Mouse (Mus musculus) frontal cortex, postnatal 10 days (tissue): ENCODE results near the gene Ptcd2.
A peak's percentile ranks its signal among the peaks of the same experiment; 100 is the strongest.

Source experiments
- DNase-seq, 2 experiments: peaks; one replicate each; pipeline ENCODE4 v3.0.0; 2022; ENCODE audit warnings: low spot score in 2 of 2, mixed read lengths in 1 of 2

The Ptcd2 gene

GRCm38 (mm10) chr13:99305186-99305585 is 39.3 kb downstream of the Ptcd2 start:
- no peak for DNase-seq

DNA sequence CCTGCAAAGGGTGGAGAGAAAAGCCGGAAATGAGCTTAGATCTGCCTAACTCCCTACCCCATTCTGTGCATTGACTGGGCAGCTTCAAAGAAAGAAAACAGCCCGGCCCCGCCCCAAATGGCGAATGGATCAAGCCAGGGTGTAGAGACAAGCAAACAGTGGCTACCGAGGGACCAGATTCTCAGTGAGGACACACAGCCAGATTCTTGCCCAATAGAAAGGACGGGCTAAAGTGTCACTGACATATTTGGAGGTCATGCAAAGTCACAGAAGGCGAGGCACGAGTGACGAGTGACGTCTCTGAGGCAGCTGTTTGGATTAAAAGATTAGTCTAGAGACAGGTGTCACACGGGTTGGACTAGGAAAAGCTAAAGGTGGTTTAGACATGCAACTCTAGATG is 40.1 kb downstream of the Ptcd2 start:
- DNase-seq = no peak

- peak; percentile 34 to 44 for DNase-seq
Measured at GRCm38 (mm10) chr13:99303846-99304245, 40.7 kb downstream of the Ptcd2 start.

GRCm38 (mm10) chr13:99299921-99300320 is 44.6 kb downstream of the Ptcd2 start:
- no peak for DNase-seq

- DNase-seq = no peak
Measured at GRCm38 (mm10) chr13:99294176-99294575, 50.3 kb downstream of the Ptcd2 start.

- no peak for DNase-seq
Measured at GRCm38 (mm10) chr13:99290766-99291165, 53.7 kb downstream of the Ptcd2 start.

DNA sequence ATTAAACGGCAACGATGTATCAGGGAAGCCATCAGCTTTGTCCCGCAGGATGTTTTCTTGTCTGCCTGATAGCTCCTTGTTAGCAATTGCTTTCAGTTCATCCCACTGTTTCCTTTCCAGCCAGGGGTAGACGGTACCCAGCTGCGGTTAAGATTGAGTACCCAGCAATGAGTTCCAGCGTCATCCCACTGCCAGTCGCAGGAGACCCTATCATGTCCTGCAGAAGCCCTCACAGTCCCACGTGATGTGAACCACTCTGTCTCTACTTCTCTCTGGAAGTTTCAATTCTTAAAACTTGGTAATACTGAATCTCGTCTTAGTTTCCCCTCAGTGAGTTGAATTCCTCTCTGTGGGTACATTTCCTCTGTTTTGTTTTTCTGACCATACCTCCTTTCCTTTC is 56.7 kb downstream of the Ptcd2 start:
- DNase-seq = no peak

DNA sequence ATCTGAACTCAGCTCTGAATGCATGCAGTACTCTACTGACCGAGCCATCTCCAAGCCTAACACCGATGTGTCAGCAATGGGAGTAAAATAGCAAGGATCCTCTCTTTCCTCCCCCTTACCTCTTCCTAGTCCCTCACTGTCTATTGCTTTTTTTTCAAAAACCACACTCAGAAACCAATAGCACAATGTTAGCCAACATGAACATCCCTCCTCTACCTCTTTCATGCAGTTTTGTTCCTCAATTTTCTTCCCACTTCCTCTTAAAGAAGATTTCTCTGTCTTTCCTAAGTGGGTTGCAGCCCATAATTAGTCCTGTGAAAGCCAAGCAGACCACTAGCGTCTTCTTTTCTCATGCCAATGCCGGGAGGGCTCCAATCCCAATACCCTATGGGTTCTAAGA is 57.3 kb downstream of the Ptcd2 start:
- no peak for DNase-seq

GRCm38 (mm10) chr13:99285241-99285640 is 59.3 kb downstream of the Ptcd2 start:
- no peak for DNase-seq

DNA sequence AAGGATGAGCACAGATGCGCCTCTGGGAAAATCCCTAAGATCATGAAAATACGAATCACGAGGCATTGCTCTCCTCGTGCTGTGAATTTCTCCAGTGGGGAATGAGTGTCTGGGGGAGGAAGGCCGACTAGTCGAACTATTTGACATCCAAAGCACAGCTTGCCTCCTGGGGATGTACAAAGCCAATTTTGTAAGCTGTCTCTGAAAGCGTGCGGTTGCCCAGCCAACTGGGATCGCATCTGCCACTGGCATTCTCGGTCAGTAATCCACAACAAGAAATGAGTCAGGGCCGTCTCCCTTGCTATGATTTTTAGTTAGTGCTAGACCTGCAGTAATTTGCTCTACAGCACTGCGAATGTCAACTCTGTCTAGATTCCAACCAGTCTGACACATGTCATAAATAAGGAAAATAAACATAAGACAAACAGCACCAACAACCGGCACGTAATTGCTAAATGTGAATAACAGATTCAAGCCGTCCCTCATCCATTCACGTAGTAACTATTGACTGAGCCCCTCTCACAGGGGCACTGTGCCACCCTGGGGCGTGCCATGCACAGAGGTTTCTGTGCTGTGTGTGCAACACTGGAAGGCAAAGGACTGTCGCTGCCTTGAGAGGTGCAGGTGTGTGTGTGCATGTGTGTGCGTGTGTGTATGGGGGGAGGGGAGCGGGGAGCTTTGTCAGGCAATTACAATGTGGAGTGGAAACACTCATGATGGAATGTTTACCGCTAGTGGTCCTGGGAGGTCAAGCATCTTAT is 59.9 kb downstream of the Ptcd2 start:
- DNase-seq = peak; percentile 67 to 70

GRCm38 (mm10) chr13:99283916-99284315 is 60.6 kb downstream of the Ptcd2 start:
- no peak for DNase-seq

GRCm38 (mm10) chr13:99282961-99283360 is 61.5 kb downstream of the Ptcd2 start:
- DNase-seq = no peak

- no peak for DNase-seq
Measured at GRCm38 (mm10) chr13:99279351-99279750, 65.2 kb downstream of the Ptcd2 start.

DNA sequence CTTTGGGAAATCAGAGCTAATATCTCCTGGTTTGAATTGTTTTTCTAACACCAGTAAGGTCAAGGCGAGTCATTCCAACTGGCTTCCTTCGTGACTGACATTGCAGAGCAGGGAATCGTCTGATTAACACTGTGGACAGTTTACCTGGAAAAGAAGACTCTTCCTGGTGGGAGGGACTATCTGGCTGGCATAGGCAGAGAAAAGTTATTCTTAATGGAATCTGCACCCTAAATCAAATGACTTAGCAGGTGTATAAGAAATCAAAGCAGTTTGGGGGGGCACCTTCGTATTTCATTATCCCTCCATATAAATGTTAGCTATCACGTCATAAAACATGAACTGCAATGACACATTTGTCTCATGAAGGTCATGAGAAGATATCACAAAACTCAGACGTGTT is 66.0 kb downstream of the Ptcd2 start:
- DNase-seq = no peak

DNA sequence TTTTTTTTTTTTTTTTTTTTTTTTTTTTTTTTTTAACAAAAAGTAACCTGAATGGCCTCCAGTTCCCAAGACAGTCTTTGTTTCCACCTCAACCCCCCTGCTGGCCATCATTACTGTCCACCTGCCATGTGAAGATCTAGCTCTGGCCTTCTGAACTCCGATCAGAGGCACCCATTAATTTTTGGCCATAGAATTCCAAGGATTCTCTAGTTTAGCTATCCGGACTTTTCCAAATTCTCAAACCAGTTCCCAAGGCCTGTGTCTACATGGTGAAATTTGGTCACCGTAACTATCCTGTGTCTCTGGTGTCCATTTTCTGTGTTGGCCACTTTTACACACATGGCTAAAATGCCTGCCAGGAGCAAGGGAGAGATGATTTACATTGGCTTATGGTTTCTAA is 67.0 kb downstream of the Ptcd2 start:
- no peak for DNase-seq

DNA sequence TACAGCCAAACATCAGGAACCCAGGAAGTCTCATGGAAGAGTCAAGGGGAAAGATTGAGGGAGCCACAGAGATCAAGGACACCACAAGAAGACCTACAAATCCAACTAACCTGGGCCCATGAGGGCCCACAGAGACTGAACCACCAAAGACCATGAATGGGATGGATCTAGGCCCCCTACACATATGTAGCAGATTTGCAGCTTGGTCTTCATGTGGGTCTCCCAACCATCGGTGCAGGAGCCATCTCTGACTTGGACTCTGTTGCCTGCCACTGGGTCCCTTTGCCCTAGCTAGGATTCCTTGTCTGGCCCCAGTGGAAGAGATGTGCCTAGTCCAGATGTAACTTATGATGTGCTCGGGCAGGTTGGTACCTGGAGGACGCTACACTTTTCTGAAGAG is 72.5 kb downstream of the Ptcd2 start:
- no peak for DNase-seq
